Mouse (Mus musculus): ENCODE results near the gene Hist1h2bg.

The Hist1h2bg gene

GRCm38 (mm10) chr13:23611638-23612037 is 40.4 kb downstream of the Hist1h2bg start:
- no peak for DNase-seq (ENCODE audit: extremely low read depth, low read depth)

DNA sequence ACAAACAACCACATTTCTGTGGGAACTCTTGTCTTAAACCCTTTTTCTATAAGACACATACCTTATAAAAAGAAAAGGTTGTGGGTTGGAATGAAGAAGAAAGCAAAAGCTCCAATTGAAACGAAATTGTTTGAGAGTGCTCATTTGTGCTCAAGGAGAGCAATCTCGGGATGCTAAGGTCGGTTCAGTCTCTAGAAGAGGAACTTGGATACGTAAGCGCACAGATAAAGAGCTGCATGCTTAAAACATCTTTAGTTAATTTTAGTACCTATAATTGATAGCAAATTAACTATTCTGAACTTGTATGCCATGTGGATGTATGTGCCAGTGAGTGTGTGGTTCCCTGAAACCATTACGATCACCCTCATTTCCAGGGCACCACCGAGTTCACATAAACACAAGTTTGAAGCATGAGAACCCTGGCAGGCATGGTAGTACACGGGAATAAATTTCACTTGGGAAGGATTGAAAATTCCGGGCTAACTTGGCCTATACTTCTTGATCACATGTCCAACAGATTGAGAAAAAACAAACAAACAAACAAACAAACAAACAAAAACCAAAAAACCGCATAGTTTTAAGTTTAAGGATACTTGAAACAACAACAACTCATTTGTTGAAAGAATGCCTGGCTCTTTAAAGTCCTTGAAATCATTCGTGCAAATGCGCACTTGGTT is 49.0 kb downstream of the Hist1h2bg start:
- peak; percentile 55 for DNase-seq (ENCODE audit: extremely low read depth, low read depth)

DNA sequence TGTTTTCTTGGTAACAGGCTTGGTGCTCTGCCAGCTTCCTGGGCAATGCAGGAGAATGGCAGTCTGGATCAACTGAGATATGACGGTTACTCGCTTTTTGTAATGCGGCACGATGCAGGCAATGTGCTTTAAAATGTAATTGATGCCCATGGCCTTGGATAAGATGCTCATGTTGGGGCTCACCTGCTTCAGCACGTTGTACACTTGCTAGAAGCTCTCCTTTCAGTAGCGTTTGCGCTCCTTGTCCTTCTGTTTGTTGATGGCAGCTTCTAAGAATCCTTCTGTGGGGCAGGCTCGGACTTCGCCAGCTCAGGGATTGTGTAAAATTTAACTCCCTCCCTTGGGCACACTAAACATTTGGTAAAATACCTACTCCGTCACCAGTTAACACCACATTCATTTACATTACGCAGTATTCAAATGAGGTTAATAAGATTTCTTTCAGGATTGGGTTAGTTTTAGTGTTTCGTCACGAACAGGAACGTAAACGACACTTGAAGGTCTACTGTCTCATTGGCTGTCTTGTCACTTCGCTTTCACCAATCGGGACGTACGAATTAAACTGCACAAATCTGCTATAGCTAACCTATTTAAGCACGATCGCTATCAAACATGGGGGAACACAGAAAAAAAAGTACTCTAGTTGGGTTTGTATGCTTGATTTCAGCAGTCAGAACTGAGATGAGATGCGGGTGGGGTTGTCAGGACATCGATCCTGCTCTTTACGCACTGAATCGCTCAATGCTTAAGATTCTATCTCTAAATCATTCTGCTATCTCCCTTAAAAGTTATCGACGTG is 49.7 kb downstream of the Hist1h2bg start, which contains the start of gene Hist1h2be:
Hist1h2be (minus strand) TSS at position 392 of the 799 bp plus-strand sequence.
- peak; percentile 98 for DNase-seq (ENCODE audit: extremely low read depth, low read depth)
